ENCODE assay signal across 8 mouse cellular contexts in genomic region chr11:69837604-69837951, GRCm38 (mm10). TPM values are rescaled to one million over a fixed set of nuclear protein-coding genes. Genes with fewer than 3 reads are reported as not detected.
DNase-seq lines count a peak whose midpoint lies in the region; ATAC-seq and TF ChIP-seq lines count a peak whose summit lies in the region.

TSS of gene Nlgn2 (minus strand) at chr11:69837784.

- H3K36me3 ChIP-seq in forebrain, embryonic 12.5 days (replicated peaks) = peaks cover 13% of the 10 kb centered on the region
- H3K36me3 ChIP-seq in midbrain, embryonic 16.5 days (ENCODE audit: control insufficient read depth, insufficient read depth, low read length) = peaks cover 7% of the 10 kb centered on the region

- peaks cover 7% of the 10 kb centered on the region for H3K27me3 ChIP-seq in forebrain, embryonic 12.5 days
- no peaks in the 10 kb centered on the region for H3K27me3 ChIP-seq in midbrain, embryonic 16.5 days (ENCODE audit: control insufficient read depth, insufficient read depth, low read depth, low read length)

- under 1% methylated on average over 32 of the region's 32 CpGs for WGBS in lung, adult 2 months
- WGBS in bone marrow, adult 2 months = under 1% methylated on average over 32 of the region's 32 CpGs
- under 1% methylated on average over 30 of the region's 32 CpGs for WGBS in forebrain, embryonic 12.5 days
- WGBS in midbrain, embryonic 16.5 days = under 1% methylated on average over 31 of the region's 32 CpGs

- TF ChIP-seq POLR2A in lung, adult 2 months (IDR thresholded peaks at IDR 0.05; ENCODE audit: borderline replicate concordance, extremely low read depth, low read depth, low read length) = no peak
- no peak for TF ChIP-seq POLR2A in bone marrow, adult 2 months (IDR thresholded peaks at IDR 0.05; ENCODE audit: borderline replicate concordance, control insufficient read depth, low read depth, low read length)

- peak within 1 kb of the TSS; percentile 94 for H3K9ac ChIP-seq in forebrain, embryonic 12.5 days
- H3K9ac ChIP-seq in midbrain, embryonic 16.5 days (ENCODE audit: low read depth, low read length) = peak within 1 kb of the TSS; percentile 99

- H3K4me1 ChIP-seq in lung, adult 2 months (ENCODE audit: control insufficient read depth, insufficient read depth, low read length) = 0 out of 2 replicates have a peak, but pooled peaks cover 2% of the 10 kb centered on the region
- peaks cover 2% of the 10 kb centered on the region for H3K4me1 ChIP-seq in bone marrow, adult 2 months (ENCODE audit: control insufficient read depth, insufficient read depth, low read length)
- peaks cover 46% of the 10 kb centered on the region for H3K4me1 ChIP-seq in forebrain, embryonic 12.5 days
- H3K4me1 ChIP-seq in midbrain, embryonic 16.5 days (ENCODE audit: control insufficient read depth, insufficient read depth, low read length) = peaks cover 30% of the 10 kb centered on the region

- no peak for TF ChIP-seq CTCF in lung, adult 2 months (IDR thresholded peaks at IDR 0.05; ENCODE audit: insufficient read depth, low read length)
- TF ChIP-seq CTCF in bone marrow, adult 2 months (IDR thresholded peaks at IDR 0.05; ENCODE audit: control insufficient read depth, insufficient read depth, low read length) = no peak

- no peaks in the 10 kb centered on the region for H3K9me3 ChIP-seq in forebrain, embryonic 12.5 days
- no peaks in the 10 kb centered on the region for H3K9me3 ChIP-seq in midbrain, embryonic 16.5 days (replicated peaks; ENCODE audit: control insufficient read depth, low read length, poor library complexity, severe bottlenecking)

- H3K27ac ChIP-seq in bone marrow, adult 2 months (ENCODE audit: control insufficient read depth, insufficient read depth, low read depth, low read length, poor library complexity) = peak within 1 kb of the TSS; percentile 75
- H3K27ac ChIP-seq in forebrain, embryonic 12.5 days = peak within 1 kb of the TSS; percentile 96
- H3K27ac ChIP-seq in midbrain, embryonic 16.5 days (ENCODE audit: low read length) = peak within 1 kb of the TSS; percentile 98

- ATAC-seq in forebrain, embryonic 12.5 days (ENCODE audit: low FRiP score) = peak; percentile 66; the same call in 1 of the 2 replicates
- peak; percentile 73 for ATAC-seq in midbrain, embryonic 16.5 days

- no peak for DNase-seq in lung, adult 2 months
- no peak for DNase-seq in lung, postnatal 10 days
- DNase-seq in left cerebral cortex, adult 18-20 months (ENCODE audit: low spot score in 2 of 2) = peak; percentile 65 to 81
- DNase-seq in spleen, postnatal 36 days (ENCODE audit: low spot score in 2 of 2) = no peak
- DNase-seq in embryo, embryonic 10 days (ENCODE audit: low spot score) = no peak

- peak within 1 kb of the TSS; percentile 99 for H3K4me3 ChIP-seq in lung, adult 2 months (replicated peaks; ENCODE audit: extremely low read depth, low read depth, low read length)
- H3K4me3 ChIP-seq in bone marrow, adult 2 months (replicated peaks; ENCODE audit: control insufficient read depth, low read depth, low read length) = peak within 1 kb of the TSS; percentile 89
- H3K4me3 ChIP-seq in forebrain, embryonic 12.5 days (replicated peaks) = peak within 1 kb of the TSS; percentile 87
- peak within 1 kb of the TSS; percentile 94 for H3K4me3 ChIP-seq in midbrain, embryonic 16.5 days (ENCODE audit: low read depth, low read length)

- peak within 1 kb of the TSS; percentile 80 for H3K4me2 ChIP-seq in forebrain, embryonic 12.5 days
- peak within 1 kb of the TSS; percentile 97 for H3K4me2 ChIP-seq in midbrain, embryonic 16.5 days (ENCODE audit: low read length)

RNA-seq across cellular contexts. Expression of gene Nlgn2, which starts in this region (rescaled TPM):
- 32.3 and 42.0 TPM in 2 replicates for polyA plus RNA-seq in lung, adult 2 months (2012; rRNA removed)
- polyA plus RNA-seq in bone marrow, adult 2 months (2011; ENCODE audit: insufficient read depth, insufficient read length, low replicate concordance, missing spikeins) = 5.3 and 6.0 TPM in 2 replicates
- 13.3 and 14.0 TPM in 2 replicates for polyA plus RNA-seq in forebrain, embryonic 12.5 days (2016; fragmentation: Nextera tagmentation; extraction: Ambion mirVana)
- 100 to 1,000 TPM; 215 to 224 TPM for total RNA-seq in left cerebral cortex, adult 18-20 months (2021)
- 20.6 and 21.5 TPM in 2 replicates for polyA plus RNA-seq in midbrain, embryonic 16.5 days (2015; fragmentation: Nextera tagmentation; extraction: Ambion mirVana)

Comparison
In these comparisons a context has a peak if more than half of its experiments do, and no peak if none do; other contexts are left out.
1. DNase-seq: peak in left cerebral cortex, adult 18-20 months (2 of 2); none in lung, adult 2 months (single experiment), lung, postnatal 10 days (single experiment), spleen, postnatal 36 days (0 of 2) and embryo, embryonic 10 days (single experiment).
2. Peak in every context shown above with its lines, with median percentiles within 50 percentile points of each other: H3K4me3 ChIP-seq and H3K27ac ChIP-seq.